Mouse (Mus musculus) layer of hippocampus, adult 2 months (tissue): ENCODE measurements at regions not wholly inside any gene's neighbourhood (a gene's known extent, or its start where the extent isn't known, plus 50 kb on each side); places are given as distances from the start of the nearest gene placed in this dataset.

ENCODE experiments used
- DNase-seq, 2 experiments: peaks; one replicate each; pipeline ENCODE4 v3.0.0; 2022; ENCODE audit warnings: low spot score in 2 of 2
- H3K27ac ChIP-seq: fragments of 200-600 bp; 2 replicates; pipeline ENCODE4 v1.8.1; 2022
- H3K4me3 ChIP-seq: fragments of 200-600 bp; 2 replicates; pipeline ENCODE4 v1.8.1; 2022; ENCODE audit warnings: mild to moderate bottlenecking
- CTCF ChIP-seq: fragments of 200-600 bp; conservative IDR thresholded peaks from 2 replicates; pipeline ENCODE4 v1.8.1; 2022; ENCODE audit warnings: antibody characterized with exemption, mild to moderate bottlenecking, moderate library complexity

GRCm38 (mm10) chr8:104051540-104051882 lies 49.9 kb upstream of the Cdh5 start:
- TF ChIP-seq CTCF = no peak
- no peak for DNase-seq
- no peak overlapping the region for H3K27ac ChIP-seq
- no peak overlapping the region for H3K4me3 ChIP-seq
